Comparison of ENCODE assay signal across 28 mouse cellular contexts in genomic region chr2:16485970-16486369, GRCm38 (mm10).
DNase-seq lines count a peak whose midpoint lies in the region; ATAC-seq lines count a peak whose summit lies in the region.
"Had no signal": no experiment of that assay in that cellular context is flagged by ENCODE, and none has a peak within 500 bp of the region (broad histone marks: within the 10 kb centered on the region; RNA-seq: fewer than 3 reads in every experiment).

No protein-coding gene starts in this region.

- no peak overlapping the region for H3K27ac ChIP-seq in embryonic facial prominence, embryonic 13.5 days
- H3K27ac ChIP-seq: embryonic facial prominence, embryonic 15.5 days; heart, embryonic 15.5 days; hindbrain, embryonic 10.5 days; hindbrain, embryonic 13.5 days had no signal

- no peak overlapping the region for H3K9ac ChIP-seq in embryonic facial prominence, embryonic 13.5 days
- H3K9ac ChIP-seq: embryonic facial prominence, embryonic 15.5 days; forebrain, postnatal 0 days; heart, embryonic 12.5 days; heart, embryonic 15.5 days; hindbrain, embryonic 13.5 days had no signal

- H3K4me2 ChIP-seq in embryonic facial prominence, embryonic 13.5 days = 0 out of 2 replicates have a peak overlapping the region, but pooled peaks have one; percentile 18
- H3K4me2 ChIP-seq: embryonic facial prominence, embryonic 15.5 days; heart, embryonic 12.5 days; heart, embryonic 15.5 days; hindbrain, embryonic 13.5 days had no signal

- H3K27me3 ChIP-seq in embryonic facial prominence, embryonic 13.5 days = 0 out of 2 replicates have a peak, but pooled peaks cover 3% of the 10 kb centered on the region
- H3K27me3 ChIP-seq: embryonic facial prominence, embryonic 15.5 days; heart, embryonic 12.5 days; heart, embryonic 15.5 days; hindbrain, embryonic 13.5 days had no signal

- no peaks in the 10 kb centered on the region for H3K36me3 ChIP-seq in embryonic facial prominence, embryonic 13.5 days
- H3K36me3 ChIP-seq: embryonic facial prominence, embryonic 15.5 days; heart, embryonic 12.5 days; heart, embryonic 15.5 days; hindbrain, embryonic 10.5 days; hindbrain, embryonic 13.5 days had no signal

- DNase-seq in embryo, embryonic 10 days (ENCODE audit: low spot score) = peak; percentile 55
- DNase-seq in embryo, embryonic 10.5 days (ENCODE audit: low spot score) = peak; percentile 68
- peak; percentile 82 for DNase-seq in hindlimb bud, embryonic 11.5 days (ENCODE audit: extremely low spot score, low read depth, low spot score)
- no peak for DNase-seq in left cerebral cortex, postnatal 14 days (ENCODE audit: low spot score in 2 of 2)
- no peak for DNase-seq in lung, postnatal 25 days (ENCODE audit: low spot score)
- DNase-seq: adrenal gland, adult 8-10 months; adrenal gland, postnatal 25 days; cerebellum, adult 11-12 months; cerebellum, adult 8-10 months; cerebellum, postnatal 10 days; cerebellum, postnatal 36 days; forebrain, postnatal 0 days; gastrocnemius, postnatal 25 days; heart, adult 18-20 months; heart, postnatal 10 days; heart, postnatal 36 days had no signal

- intact Hi-C loops in left cerebral cortex, postnatal 14 days (cut with DNase I) = no loop called here

- no peak for ATAC-seq in embryonic facial prominence, embryonic 13.5 days (ENCODE audit: insufficient number of reproducible peaks, insufficient read depth, low FRiP score, low TSS enrichment, low read depth)
- ATAC-seq: activated CD4-positive, CD25-positive, alpha-beta regulatory T cell, adult 4 months; CD4-positive, CD25-positive, alpha-beta regulatory T cell, adult 4 months; forebrain, embryonic 14.5 days; forebrain, postnatal 0 days; hindbrain, embryonic 16.5 days; inflammation-experienced regulatory T-cells, adult 6 months; intestine, embryonic 16.5 days had no signal

- WGBS in embryonic facial prominence, embryonic 13.5 days = 21% methylated on average over 3 of the region's 3 CpGs

- H3K9me3 ChIP-seq in embryonic facial prominence, embryonic 13.5 days = no peaks in the 10 kb centered on the region
- H3K9me3 ChIP-seq: embryonic facial prominence, embryonic 15.5 days; heart, embryonic 12.5 days; heart, embryonic 15.5 days; hindbrain, embryonic 10.5 days; hindbrain, embryonic 13.5 days had no signal

- peaks cover 13% of the 10 kb centered on the region; the same call in 1 of the 2 replicates for H3K4me1 ChIP-seq in embryonic facial prominence, embryonic 13.5 days
- H3K4me1 ChIP-seq: embryonic facial prominence, embryonic 15.5 days; heart, embryonic 12.5 days; heart, embryonic 15.5 days; hindbrain, embryonic 10.5 days; hindbrain, embryonic 13.5 days had no signal

- H3K4me3 ChIP-seq in embryonic facial prominence, embryonic 13.5 days = no peak overlapping the region
- H3K4me3 ChIP-seq: embryonic facial prominence, embryonic 15.5 days; heart, embryonic 12.5 days; heart, embryonic 15.5 days; hindbrain, embryonic 10.5 days; hindbrain, embryonic 13.5 days had no signal

Comparison
In these comparisons a context has a peak if more than half of its experiments do, and no peak if none do; other contexts are left out.
1. DNase-seq: peak in embryo, embryonic 10 days (single experiment), embryo, embryonic 10.5 days (single experiment) and hindlimb bud, embryonic 11.5 days (single experiment); none in left cerebral cortex, postnatal 14 days (0 of 2) and lung, postnatal 25 days (single experiment).